Mouse (Mus musculus) cerebellum, adult 11-12 months (tissue): ENCODE data around the gene Cysltr1.

Experiments
- DNase-seq: peaks from one replicate; pipeline ENCODE4 v3.0.0; 2022

Cysltr1 gene

GRCm38 (mm10) chrX:106603386-106603785 is at the start of gene Cysltr1:
Gene Cysltr1 (minus strand): TSS chrX:106603679.
- no peak for DNase-seq

GRCm38 (mm10) chrX:106634799-106635541 is 31.5 kb upstream of the Cysltr1 start:
- no peak for DNase-seq

GRCm38 (mm10) chrX:106633543-106633942 is 30.1 kb upstream of the Cysltr1 start:
- DNase-seq = no peak

GRCm38 (mm10) chrX:106628514-106628913 is 25.0 kb upstream of the Cysltr1 start:
- DNase-seq = no peak

- no peak for DNase-seq
Measured at GRCm38 (mm10) chrX:106623667-106624066, 20.2 kb upstream of the Cysltr1 start.

GRCm38 (mm10) chrX:106622512-106622911 is 19.0 kb upstream of the Cysltr1 start:
- DNase-seq = no peak

GRCm38 (mm10) chrX:106602574-106603258 is 763 bp downstream of the Cysltr1 start:
- no peak for DNase-seq

GRCm38 (mm10) chrX:106595904-106596303 is 7.6 kb downstream of the Cysltr1 start:
- DNase-seq = no peak

- DNase-seq = no peak
Measured at GRCm38 (mm10) chrX:106593914-106594313, 9.6 kb downstream of the Cysltr1 start.

GRCm38 (mm10) chrX:106582886-106583285 is 20.6 kb downstream of the Cysltr1 start, which contains the start of gene Gm5127:
Gene Gm5127 (plus strand): TSS chrX:106583186.
- no peak for DNase-seq

- DNase-seq = no peak
Measured at GRCm38 (mm10) chrX:106582197-106582596, 21.3 kb downstream of the Cysltr1 start.

- no peak for DNase-seq
Measured at GRCm38 (mm10) chrX:106580410-106580809, 23.1 kb downstream of the Cysltr1 start.

GRCm38 (mm10) chrX:106578966-106579365 is 24.5 kb downstream of the Cysltr1 start:
- no peak for DNase-seq

GRCm38 (mm10) chrX:106555457-106555856 is 48.0 kb downstream of the Cysltr1 start:
- no peak for DNase-seq

- DNase-seq = no peak
Measured at GRCm38 (mm10) chrX:106536359-106536758, 67.1 kb downstream of the Cysltr1 start.
